Mouse (Mus musculus) mouse embryonic stem cell (cell line): ENCODE results near the gene Rrad.
"Not testable (repeated sequence)": the region's sequence is repeated elsewhere in the genome, so short reads cannot be mapped to it uniquely, and the experiment has no call there.

Experiments used
- in situ Hi-C, 2 experiments: fragments of 300-500 bp; cut with MboI; formaldehyde crosslinking; loops; 1 replicate in 1 of 2; 3 replicates in 1 of 2; pipeline ENCODE4 v1.14.3; 2019 to 2020; ENCODE audit warnings: low sequenced_read_pairs in 2 of 2, low pct_unique_long_range_greater_than_20kb in 1 of 2, mixed read lengths in 1 of 2; ENCODE audit not compliant: unreplicated experiment in 1 of 2

Rrad gene

GRCm38 (mm10) chr8:104630981-104631663 is at the start of gene Rrad:
Gene Rrad, minus strand, starts transcription at chr8:104631327.
- in situ Hi-C loops: no loop called here

GRCm38 (mm10) chr8:104655614-104656013 is 24.5 kb upstream of the Rrad start:
- in situ Hi-C loops: no loop called here

- in situ Hi-C loops: no loop called here
These were observed 23.9 kb upstream of the Rrad start for GRCm38 (mm10) chr8:104654984-104655383.

- in situ Hi-C loops: not testable (repeated sequence)
These were observed 13.1 kb upstream of the Rrad start for GRCm38 (mm10) chr8:104644187-104644586.

GRCm38 (mm10) chr8:104642324-104642654 is 11.2 kb upstream of the Rrad start:
- in situ Hi-C loops: no loop called here

GRCm38 (mm10) chr8:104641426-104642323 is 10.5 kb upstream of the Rrad start, which contains the start of gene Ciao2b:
Gene Ciao2b, minus strand, starts transcription at chr8:104641965.
- in situ Hi-C loops: no loop called here

GRCm38 (mm10) chr8:104640831-104641370 is 9.8 kb upstream of the Rrad start:
- in situ Hi-C loops: no loop called here

GRCm38 (mm10) chr8:104640241-104640640 is 9.1 kb upstream of the Rrad start:
- in situ Hi-C loops: no loop called here

GRCm38 (mm10) chr8:104638010-104638409 is 6.9 kb upstream of the Rrad start:
- in situ Hi-C loops: no loop called here

GRCm38 (mm10) chr8:104635004-104635710 is 4.0 kb upstream of the Rrad start:
- in situ Hi-C loops: no loop called here

GRCm38 (mm10) chr8:104633156-104633744 is 2.1 kb upstream of the Rrad start:
- in situ Hi-C loops: no loop called here

GRCm38 (mm10) chr8:104632486-104632885 is 1.4 kb upstream of the Rrad start:
- in situ Hi-C loops: no loop called here

GRCm38 (mm10) chr8:104631975-104632374 is 848 bp upstream of the Rrad start:
- in situ Hi-C loops: no loop called here

GRCm38 (mm10) chr8:104630574-104630973 is 553 bp downstream of the Rrad start:
- in situ Hi-C loops: no loop called here

- in situ Hi-C loops: no loop called here
These were observed 1.0 kb downstream of the Rrad start for GRCm38 (mm10) chr8:104630111-104630479.

GRCm38 (mm10) chr8:104629306-104630110 is 1.6 kb downstream of the Rrad start:
- in situ Hi-C loops: no loop called here

GRCm38 (mm10) chr8:104628402-104628801 is 2.7 kb downstream of the Rrad start:
- in situ Hi-C loops: no loop called here
